Mouse (Mus musculus): Measurements from ENCODE around the gene Olfr211.
"Not testable (repeated sequence)": the region's sequence is repeated elsewhere in the genome, so short reads cannot be mapped to it uniquely, and the experiment has no call there.

Olfr211 gene

GRCm38 (mm10) chr6:116488791-116489190, at the start of gene Olfr211:
TSS of gene Olfr211 (plus strand) at chr6:116489091.
- no peak for DNase-seq (ENCODE audit: low spot score)

GRCm38 (mm10) chr6:116439531-116439930, 49.4 kb upstream of the Olfr211 start:
- no peak for DNase-seq (ENCODE audit: low spot score)

GRCm38 (mm10) chr6:116440447-116440846, 48.4 kb upstream of the Olfr211 start:
- no peak for DNase-seq (ENCODE audit: low spot score)

- DNase-seq (ENCODE audit: low spot score) = no peak
Measured at GRCm38 (mm10) chr6:116440849-116441248, 48.0 kb upstream of the Olfr211 start.

GRCm38 (mm10) chr6:116455781-116456180, 33.1 kb upstream of the Olfr211 start:
- DNase-seq (ENCODE audit: low spot score) = peak; percentile 11

GRCm38 (mm10) chr6:116456482-116456881, 32.4 kb upstream of the Olfr211 start:
- DNase-seq (ENCODE audit: low spot score) = no peak

GRCm38 (mm10) chr6:116458728-116459127, 30.2 kb upstream of the Olfr211 start:
- DNase-seq (ENCODE audit: low spot score) = no peak

GRCm38 (mm10) chr6:116459232-116459631, 29.7 kb upstream of the Olfr211 start:
- no peak for DNase-seq (ENCODE audit: low spot score)

GRCm38 (mm10) chr6:116460544-116461283, 28.2 kb upstream of the Olfr211 start, which contains the start of gene Alox5:
TSS of gene Alox5 (minus strand) at chr6:116461178.
- DNase-seq (ENCODE audit: low spot score) = no peak

GRCm38 (mm10) chr6:116468081-116468480, 20.8 kb upstream of the Olfr211 start:
- DNase-seq (ENCODE audit: low spot score) = no peak

GRCm38 (mm10) chr6:116485081-116485480, 3.8 kb upstream of the Olfr211 start:
- no peak for DNase-seq (ENCODE audit: low spot score)

GRCm38 (mm10) chr6:116486833-116487232, 2.1 kb upstream of the Olfr211 start:
- DNase-seq (ENCODE audit: low spot score) = no peak

GRCm38 (mm10) chr6:116493742-116494141, 4.9 kb downstream of the Olfr211 start:
- no peak for DNase-seq (ENCODE audit: low spot score)

- no peak for DNase-seq (ENCODE audit: low spot score)
Measured at GRCm38 (mm10) chr6:116495960-116496359, 7.1 kb downstream of the Olfr211 start.

GRCm38 (mm10) chr6:116506302-116507003, 17.6 kb downstream of the Olfr211 start, which contains the start of gene Olfr212:
TSS of gene Olfr212 (plus strand) at chr6:116506516.
- not testable (repeated sequence) for DNase-seq (ENCODE audit: low spot score)

- DNase-seq (ENCODE audit: low spot score) = no peak
Measured at GRCm38 (mm10) chr6:116514832-116515231, 25.9 kb downstream of the Olfr211 start.

- no peak for DNase-seq (ENCODE audit: low spot score)
Measured at GRCm38 (mm10) chr6:116538156-116538555, 49.3 kb downstream of the Olfr211 start, which contains the start of gene Olfr213. TSS of gene Olfr213 (plus strand) at chr6:116538456.

GRCm38 (mm10) chr6:116542500-116542899, 53.6 kb downstream of the Olfr211 start:
- no peak for DNase-seq (ENCODE audit: low spot score)

Measured in left cerebral cortex, adult 11 months (tissue).